Mouse (Mus musculus): Measurements from ENCODE around the gene Oxct2b. TPM values are rescaled to one million over a fixed set of nuclear protein-coding genes. Genes with fewer than 3 reads are reported as not detected.

Oxct2b gene
- polyA plus RNA-seq, 1 experiment from 2014 or later, result 0.09 TPM

Other genes starting within 250 kb of the Oxct2b start
- 91.9 and 106 TPM in 2 replicates for gene Cap1, start 230.2 kb upstream of the Oxct2b start, polyA plus RNA-seq (2015; fragmentation: Nextera tagmentation; extraction: Ambion mirVana)
- 2.4 and 2.7 TPM in 2 replicates for gene Mfsd2a, start 155.1 kb upstream of the Oxct2b start, polyA plus RNA-seq (2015; fragmentation: Nextera tagmentation; extraction: Ambion mirVana)
- gene Mycl, start 120.6 kb upstream of the Oxct2b start, polyA plus RNA-seq (2015; fragmentation: Nextera tagmentation; extraction: Ambion mirVana), result 1.2 and 1.6 TPM in 2 replicates
- 16.4 and 18.6 TPM in 2 replicates for gene Trit1, start 99.7 kb upstream of the Oxct2b start, polyA plus RNA-seq (2015; fragmentation: Nextera tagmentation; extraction: Ambion mirVana)
- gene Bmp8b, start 11.1 kb upstream of the Oxct2b start, polyA plus RNA-seq (2015; fragmentation: Nextera tagmentation; extraction: Ambion mirVana), result 0.12 and 0.17 TPM in 2 replicates
- 92.1 and 105 TPM in 2 replicates for gene Ppie, start 23.7 kb downstream of the Oxct2b start, polyA plus RNA-seq (2015; fragmentation: Nextera tagmentation; extraction: Ambion mirVana)
- gene Hpcal4, start 67.0 kb downstream of the Oxct2b start, polyA plus RNA-seq (2015; fragmentation: Nextera tagmentation; extraction: Ambion mirVana), result 0.30 and 0.41 TPM in 2 replicates
- not detected in 2 replicates for gene Nt5c1a, start 85.2 kb downstream of the Oxct2b start, polyA plus RNA-seq (2015; fragmentation: Nextera tagmentation; extraction: Ambion mirVana)
- gene Heyl, start 117.3 kb downstream of the Oxct2b start, polyA plus RNA-seq (2015; fragmentation: Nextera tagmentation; extraction: Ambion mirVana), result 2.3 and 3.7 TPM in 2 replicates
- gene Pabpc4, start 146.1 kb downstream of the Oxct2b start, polyA plus RNA-seq (2015; fragmentation: Nextera tagmentation; extraction: Ambion mirVana), result 26.1 and 26.4 TPM in 2 replicates
- gene Oxct2a, start 207.4 kb downstream of the Oxct2b start, polyA plus RNA-seq (2015; fragmentation: Nextera tagmentation; extraction: Ambion mirVana), result not detected in 2 replicates
- 0.18 and 0.23 TPM in 2 replicates for gene Bmp8a, start 227.0 kb downstream of the Oxct2b start, polyA plus RNA-seq (2015; fragmentation: Nextera tagmentation; extraction: Ambion mirVana)